Comparison of ENCODE assay signal across 8 mouse cellular contexts in the genomic region with DNA sequence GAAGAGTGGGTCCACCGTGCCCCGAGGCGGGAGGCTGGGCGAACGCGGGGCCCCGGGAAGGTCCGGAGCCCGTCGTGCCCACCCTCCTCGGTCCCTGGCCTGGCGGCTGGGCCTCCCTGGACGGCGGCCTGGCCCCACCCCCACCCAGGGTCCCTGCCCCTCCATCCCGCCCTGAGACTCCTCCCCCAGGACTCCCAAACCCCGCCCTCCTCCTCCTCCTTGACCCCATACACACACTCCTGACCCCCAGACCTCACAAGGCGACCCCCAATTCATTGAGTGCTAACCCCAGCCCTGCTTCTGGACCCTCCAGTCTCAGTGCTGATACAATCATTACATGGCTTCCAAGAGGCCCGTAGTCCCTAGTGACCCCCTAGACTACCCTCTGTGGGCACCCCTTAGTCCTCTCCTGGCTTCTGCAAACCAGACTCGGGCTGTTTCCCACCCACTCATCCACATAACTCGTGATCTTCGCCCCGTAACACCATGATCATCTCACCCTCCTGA. TPM values are rescaled to one million over a fixed set of nuclear protein-coding genes. Genes with fewer than 3 reads are reported as not detected.
A peak's percentile ranks its signal among the peaks of the same experiment; 100 is the strongest.
DNase-seq lines count a peak whose midpoint lies in the region; ATAC-seq and TF ChIP-seq lines count a peak whose summit lies in the region.

No protein-coding gene starts in this region.

- H3K27me3 ChIP-seq in ES-Bruce4 (ENCODE audit: control insufficient read depth, insufficient read depth, low read length, poor library complexity, severe bottlenecking), result no peaks in the 10 kb centered on the region
- no peaks in the 10 kb centered on the region for H3K27me3 ChIP-seq in embryonic facial prominence, embryonic 15.5 days

- H3K9me3 ChIP-seq in ES-Bruce4 (replicated peaks; ENCODE audit: control insufficient read depth, insufficient read depth, low read length, poor library complexity, severe bottlenecking), result no peaks in the 10 kb centered on the region
- no peaks in the 10 kb centered on the region for H3K9me3 ChIP-seq in embryonic facial prominence, embryonic 15.5 days (replicated peaks)

- no peak for TF ChIP-seq POLR2A in ES-Bruce4 (IDR thresholded peaks at IDR 0.05; ENCODE audit: insufficient read depth, low read length)

- peaks cover 9% of the 10 kb centered on the region for H3K4me1 ChIP-seq in ES-Bruce4 (ENCODE audit: control insufficient read depth, insufficient read depth, low read length)
- peaks cover 68% of the 10 kb centered on the region for H3K4me1 ChIP-seq in embryonic facial prominence, embryonic 15.5 days

- H3K36me3 ChIP-seq in ES-Bruce4 (ENCODE audit: control insufficient read depth, insufficient read depth, low read length, poor library complexity, severe bottlenecking), result no peaks in the 10 kb centered on the region
- H3K36me3 ChIP-seq in embryonic facial prominence, embryonic 15.5 days, result no peaks in the 10 kb centered on the region

- peak; percentile 53 for DNase-seq in gastrocnemius, adult 18-20 months (ENCODE audit: low spot score)
- DNase-seq in gastrocnemius, postnatal 25 days, result no peak
- DNase-seq in kidney, postnatal 10 days, result peak; percentile 81
- DNase-seq in mesoderm, embryonic 11.5 days (ENCODE audit: low read depth, low spot score), result peak; percentile 71
- no peak for DNase-seq in cerebellum, adult 9-11 months

- WGBS in embryonic facial prominence, embryonic 15.5 days, result 11% methylated on average over 14 of the region's 22 CpGs

- no peak overlapping the region for H3K27ac ChIP-seq in ES-Bruce4 (ENCODE audit: insufficient read depth, low read length)
- peak overlapping the region; percentile 91 for H3K27ac ChIP-seq in embryonic facial prominence, embryonic 15.5 days (replicated peaks)

- peak; percentile 78 for ATAC-seq in embryonic facial prominence, embryonic 15.5 days (ENCODE audit: insufficient number of reproducible peaks, low FRiP score, low TSS enrichment, low read depth)
- ATAC-seq in inflammation-experienced regulatory T-cells, adult 6 months, result no peak

- peak overlapping the region; percentile 89 for H3K4me2 ChIP-seq in embryonic facial prominence, embryonic 15.5 days (replicated peaks)

- no peak for TF ChIP-seq EP300 in ES-Bruce4 (IDR thresholded peaks at IDR 0.05; ENCODE audit: insufficient read depth, low read depth, low read length)

- peak overlapping the region; percentile 71 for H3K4me3 ChIP-seq in ES-Bruce4 (ENCODE audit: low read depth, low read length)
- H3K4me3 ChIP-seq in embryonic facial prominence, embryonic 15.5 days (replicated peaks), result peak overlapping the region; percentile 86

- peak overlapping the region; percentile 95 for H3K9ac ChIP-seq in ES-Bruce4 (ENCODE audit: low read depth, poor library complexity, severe bottlenecking)
- H3K9ac ChIP-seq in embryonic facial prominence, embryonic 15.5 days, result peak overlapping the region; percentile 89

- no peak for TF ChIP-seq CTCF in ES-Bruce4 (IDR thresholded peaks at IDR 0.05; ENCODE audit: low read depth, low read length)

RNA-seq across cellular contexts. Expression of a gene that starts 0.7 kb away (rescaled TPM):
- total RNA-seq in gastrocnemius, adult 18-20 months (2021), result 10 to 100 TPM; 15.8 to 16.7 TPM
- 10 to 100 TPM; 11.4 to 11.6 TPM for total RNA-seq in gastrocnemius, postnatal 25 days (2021)
- 16.6 and 19.5 TPM in 2 replicates for polyA plus RNA-seq in ES-Bruce4 (2011; ENCODE audit: insufficient read depth, insufficient read length, low read depth, missing spikeins)
- polyA plus RNA-seq in embryonic facial prominence, embryonic 15.5 days (2015; fragmentation: Nextera tagmentation; extraction: Ambion mirVana), result 43.0 and 44.7 TPM in 2 replicates
- 1 to 10 TPM; 3.1 to 7.8 (median 6.2) TPM for polyA plus RNA-seq in inflammation-experienced regulatory T-cells, adult 6 months (2017; shearing (Covaris generic))

RNA-seq across cellular contexts. Expression of a gene that starts 30.0 kb away (rescaled TPM):
- total RNA-seq in gastrocnemius, adult 18-20 months (2021), result 1 to 10 TPM; 1.1 to 1.9 TPM
- 1 to 10 TPM in 1 of 2 experiments, under 1 TPM in 1; 0.97 to 1.9 TPM for total RNA-seq in gastrocnemius, postnatal 25 days (2021)
- 28.4 and 30.7 TPM in 2 replicates for polyA plus RNA-seq in ES-Bruce4 (2011; ENCODE audit: insufficient read depth, insufficient read length, low read depth, missing spikeins)
- 18.4 and 19.8 TPM in 2 replicates for polyA plus RNA-seq in embryonic facial prominence, embryonic 15.5 days (2015; fragmentation: Nextera tagmentation; extraction: Ambion mirVana)
- polyA plus RNA-seq in inflammation-experienced regulatory T-cells, adult 6 months (2017; shearing (Covaris generic)), result 10 to 100 TPM; 29.7 to 51.9 (median 32.8) TPM

RNA-seq across cellular contexts. Expression of a gene that starts 35.7 kb away (rescaled TPM):
- under 1 TPM; 0.16 to 0.26 TPM for total RNA-seq in gastrocnemius, adult 18-20 months (2021)
- total RNA-seq in gastrocnemius, postnatal 25 days (2021), result under 1 TPM; 0.18 to 0.32 TPM
- polyA plus RNA-seq in ES-Bruce4 (2011; ENCODE audit: insufficient read depth, insufficient read length, low read depth, missing spikeins), result 17.9 and 18.0 TPM in 2 replicates
- polyA plus RNA-seq in embryonic facial prominence, embryonic 15.5 days (2015; fragmentation: Nextera tagmentation; extraction: Ambion mirVana), result 6.6 and 6.9 TPM in 2 replicates
- polyA plus RNA-seq in inflammation-experienced regulatory T-cells, adult 6 months (2017; shearing (Covaris generic)), result not detected

RNA-seq across cellular contexts. Expression of a gene that starts 54.9 kb away (rescaled TPM):
- 10 to 100 TPM; 26.3 to 27.2 TPM for total RNA-seq in gastrocnemius, adult 18-20 months (2021)
- 10 to 100 TPM; 29.1 to 30.2 TPM for total RNA-seq in gastrocnemius, postnatal 25 days (2021)
- polyA plus RNA-seq in ES-Bruce4 (2011; ENCODE audit: insufficient read depth, insufficient read length, low read depth, missing spikeins), result 24.0 and 25.2 TPM in 2 replicates
- polyA plus RNA-seq in embryonic facial prominence, embryonic 15.5 days (2015; fragmentation: Nextera tagmentation; extraction: Ambion mirVana), result 3.2 and 4.0 TPM in 2 replicates
- polyA plus RNA-seq in inflammation-experienced regulatory T-cells, adult 6 months (2017; shearing (Covaris generic)), result 1 to 10 TPM; 2.5 to 3.8 (median 3.8) TPM

Comparison
In these comparisons a context has a peak if more than half of its experiments do, and no peak if none do; other contexts are left out.
1. DNase-seq: peak in gastrocnemius, adult 18-20 months (single experiment), kidney, postnatal 10 days (single experiment) and mesoderm, embryonic 11.5 days (single experiment); none in gastrocnemius, postnatal 25 days (single experiment) and cerebellum, adult 9-11 months (single experiment).